Mouse (Mus musculus) embryonic facial prominence, embryonic 15.5 days (tissue): Measurements from ENCODE around the gene Abcf1. TPM values are rescaled to one million over a fixed set of nuclear protein-coding genes. Genes with fewer than 3 reads are reported as not detected.

Source experiments
- ATAC-seq: fragments of 200-750 bp; cut with Nextera tagmentation; 2 replicates; pipeline ENCODE4 v1.8.0; 2017; ENCODE audit warnings: low read depth, moderate TSS enrichment; ENCODE audit not compliant: insufficient number of reproducible peaks, low FRiP score, low TSS enrichment
- H3K27ac ChIP-seq: fragments of 300-500 bp; sonication (generic); replicated peaks from 2 replicates; pipeline ENCODE4 v1.5.1; 2015; ENCODE audit warnings: mild to moderate bottlenecking, inconsistent platforms
- H3K27me3 ChIP-seq: fragments of 300-500 bp; sonication (generic); 2 replicates; pipeline ENCODE4 v1.6.1; 2015; ENCODE audit warnings: inconsistent platforms
- H3K36me3 ChIP-seq: fragments of 300-500 bp; sonication (generic); 2 replicates; pipeline ENCODE4 v1.6.1; 2015; ENCODE audit warnings: mild to moderate bottlenecking, inconsistent platforms
- H3K4me1 ChIP-seq: fragments of 300-500 bp; sonication (generic); 2 replicates; pipeline ENCODE4 v1.6.1; 2015; ENCODE audit warnings: inconsistent platforms
- H3K4me2 ChIP-seq: fragments of 300-500 bp; sonication (generic); replicated peaks from 2 replicates; pipeline ENCODE4 v1.6.1; 2015; ENCODE audit warnings: mild to moderate bottlenecking, inconsistent platforms
- H3K4me3 ChIP-seq: fragments of 300-500 bp; sonication (generic); replicated peaks from 2 replicates; pipeline ENCODE4 v1.5.1; 2015; ENCODE audit warnings: mild to moderate bottlenecking, inconsistent platforms
- H3K9ac ChIP-seq: fragments of 300-500 bp; sonication (generic); 2 replicates; pipeline ENCODE4 v1.6.1; 2015; ENCODE audit warnings: inconsistent platforms
- H3K9me3 ChIP-seq: fragments of 300-500 bp; sonication (generic); replicated peaks from 2 replicates; pipeline ENCODE4 v1.6.1; 2016; ENCODE audit warnings: inconsistent platforms
- WGBS: fragments of 180-500 bp; shearing (Covaris S2); methylation state at CpG from one replicate; pipeline ENCODE4 v1.1.7; 2015; 5-methylcytosine and 5-hydroxymethylcytosine counted together
- microRNA counts: library from miRNA; unstranded; fragments of <30 nt; microRNA quantifications from one replicate; lab custom pipeline; 2016
- microRNA-seq: library from miRNA; unstranded; fragments of <30 nt; microRNA quantifications from one replicate; pipeline ENCODE4, GENCODE M21; 2016; ENCODE audit warnings: borderline number of aligned reads
- polyA plus RNA-seq: library from polyadenylated mRNA; unstranded; fragments of >200 nt; fragmentation: Nextera tagmentation; extraction: Ambion mirVana; gene quantifications from 2 replicates; pipeline ENCODE4 v1.2.1, GENCODE M21; 2015

The Abcf1 gene
- polyA plus RNA-seq, 1 experiment from 2014 or later: 89.0 TPM

- H3K27ac ChIP-seq: no peak overlapping the region
- ATAC-seq: no peak
- H3K9ac ChIP-seq: no peak overlapping the region
- no peaks in the 10 kb centered on the region for H3K27me3 ChIP-seq
- peaks cover 18% of the 10 kb centered on the region for H3K4me1 ChIP-seq
- 76% methylated on average over 2 of the region's 2 CpGs for WGBS
- no peaks in the 10 kb centered on the region for H3K9me3 ChIP-seq
- H3K36me3 ChIP-seq: peaks cover 59% of the 10 kb centered on the region
- no peak overlapping the region for H3K4me2 ChIP-seq
- H3K4me3 ChIP-seq: no peak overlapping the region
These were observed 62.0 kb downstream of the Abcf1 start for GRCm38 (mm10) chr17:35907609-35908008.

MicroRNA genes within 50 kb of the gene (microRNA counts, 519-probe panel; counts per million panel counts)
- microRNA mmu-miR-1894-3p (lab: Ali Mortazavi, UCI): not detected
- 1,506 counts per million, percentile 11 among the panel's probes with 10 or more counts for microRNA mmu-miR-1894-5p (lab: Ali Mortazavi, UCI)
- 1,630 counts per million, percentile 17 among the panel's probes with 10 or more counts for microRNA mmu-miR-877 (lab: Ali Mortazavi, UCI)

Small RNA genes within 50 kb of the gene (microRNA-seq; reads per million reads assigned to microRNA genes)
- gene Mir1894: not detected
- 42.1 reads per million, percentile 43 among the genes with 10 or more reads in this experiment for gene Mir877

Other genes with a start within 250 kb of the Abcf1 start
- gene Ier3, start 148.1 kb downstream of the Abcf1 start, polyA plus RNA-seq: 28.7 and 30.2 TPM in 2 replicates
- gene Flot1, start 146.5 kb downstream of the Abcf1 start, polyA plus RNA-seq: 64.4 and 72.6 TPM in 2 replicates
- gene Tubb5, start 131.5 kb downstream of the Abcf1 start, polyA plus RNA-seq: 823 TPM in 2 replicates
- 12.0 and 16.1 TPM in 2 replicates for gene Mdc1, start 128.2 kb downstream of the Abcf1 start, polyA plus RNA-seq
- 53.2 and 55.2 TPM in 2 replicates for gene Nrm, start 108.4 kb downstream of the Abcf1 start, polyA plus RNA-seq
- 28.5 and 30.3 TPM in 2 replicates for gene Ppp1r18, start 104.2 kb downstream of the Abcf1 start, polyA plus RNA-seq
- gene Dhx16, start 89.9 kb downstream of the Abcf1 start, polyA plus RNA-seq: 40.7 and 50.6 TPM in 2 replicates
- 22.3 and 23.9 TPM in 2 replicates for gene 2310061I04Rik, start 72.3 kb downstream of the Abcf1 start, polyA plus RNA-seq
- gene Atat1, start 59.7 kb downstream of the Abcf1 start, polyA plus RNA-seq: 64.5 and 77.7 TPM in 2 replicates
- 72.5 and 75.7 TPM in 2 replicates for gene Mrps18b, start 53.4 kb downstream of the Abcf1 start, polyA plus RNA-seq
- gene Ppp1r10, start 53.3 kb downstream of the Abcf1 start, polyA plus RNA-seq: 39.2 and 39.5 TPM in 2 replicates
- 59.7 and 61.5 TPM in 2 replicates for gene Gnl1, start 10.1 kb upstream of the Abcf1 start, polyA plus RNA-seq
- 37.8 and 41.4 TPM in 2 replicates for gene Prr3, start 10.5 kb upstream of the Abcf1 start, polyA plus RNA-seq
- 3.0 and 3.7 TPM in 2 replicates for gene H2-T24, start 50.8 kb upstream of the Abcf1 start, polyA plus RNA-seq
- 24.9 and 26.4 TPM in 2 replicates for gene H2-T23, start 63.1 kb upstream of the Abcf1 start, polyA plus RNA-seq
- 26.8 and 27.2 TPM in 2 replicates for gene H2-T22, start 73.0 kb upstream of the Abcf1 start, polyA plus RNA-seq
- 0.11 TPM in 1 of 2 replicates, not detected in the other for gene Gm6034, start 73.2 kb upstream of the Abcf1 start, polyA plus RNA-seq
- gene Gm11127, start 88.6 kb upstream of the Abcf1 start, polyA plus RNA-seq: 0.12 TPM in 1 of 2 replicates, not detected in the other
- not detected in 2 replicates for gene Gm19684, start 151.9 kb upstream of the Abcf1 start, polyA plus RNA-seq
- not detected in 2 replicates for gene Gm7030, start 159.7 kb upstream of the Abcf1 start, polyA plus RNA-seq
- 0.33 TPM in 1 of 2 replicates, not detected in the other for gene Gm8909, start 198.8 kb upstream of the Abcf1 start, polyA plus RNA-seq
- not detected in 2 replicates for gene H2-T3, start 220.5 kb upstream of the Abcf1 start, polyA plus RNA-seq